Mouse (Mus musculus): ENCODE results near the gene Pradc1.
"Not testable (repeated sequence)": the region's sequence is repeated elsewhere in the genome, so short reads cannot be mapped to it uniquely, and the experiment has no call there.

Pradc1 gene

DNA sequence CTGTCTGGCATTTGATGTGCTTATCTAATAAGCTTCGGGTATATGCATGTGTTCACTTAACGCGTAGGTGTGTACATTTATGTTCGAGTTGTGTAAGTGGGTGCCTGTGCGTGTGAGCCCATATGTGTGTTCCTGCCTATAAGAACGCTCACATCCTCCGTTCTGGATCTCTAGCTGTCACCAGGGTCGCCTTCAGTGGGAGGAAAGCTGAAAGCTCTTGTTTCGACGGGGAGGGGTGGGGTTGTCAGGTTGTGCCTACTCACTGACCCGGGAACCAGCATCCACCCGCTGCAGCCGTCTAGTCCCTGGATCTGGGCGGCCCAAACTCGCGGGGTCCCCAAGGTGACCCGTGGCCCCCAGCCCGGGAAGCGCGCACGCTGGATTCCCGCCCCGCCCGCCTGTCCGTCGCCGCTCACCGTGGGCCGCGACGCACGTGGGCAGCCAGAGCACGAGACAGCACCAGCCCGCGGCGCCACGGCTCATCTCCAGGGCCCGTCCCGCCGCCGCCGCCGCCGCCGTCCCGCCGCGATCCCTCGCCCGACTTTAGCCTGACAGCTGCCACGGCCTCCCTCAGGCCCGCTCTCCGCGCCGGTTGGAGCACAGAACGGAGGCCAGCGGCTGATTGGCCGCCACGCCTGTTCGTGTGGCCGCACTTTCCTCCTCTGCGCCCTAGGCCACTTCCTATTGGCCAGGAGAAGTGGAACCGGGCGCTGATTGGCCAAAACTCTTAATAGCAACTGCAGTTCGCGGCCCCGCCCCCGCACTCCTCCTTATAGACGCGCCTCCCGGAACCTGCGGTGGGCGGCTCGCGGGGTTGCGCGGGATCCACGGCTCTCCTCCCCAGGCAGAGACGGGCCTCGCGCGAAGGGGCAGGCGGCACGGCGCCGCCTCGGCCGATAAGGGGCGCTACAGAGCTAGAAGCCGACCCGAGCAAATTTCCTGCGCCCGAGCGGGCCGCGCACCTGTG is 790 bp downstream of the Pradc1 start, which contains the start of gene Cct7:
Gene Cct7 (plus strand): TSS at position 818 of the 967 bp plus-strand sequence.
- peak in 1 of 2 experiments; percentile 97 for DNase-seq (ENCODE audit: low spot score in 2 of 2)

- not testable (repeated sequence) for DNase-seq (ENCODE audit: low spot score in 2 of 2)
These were observed 1.6 kb downstream of the Pradc1 start for GRCm38 (mm10) chr6:85450140-85450539.

DNA sequence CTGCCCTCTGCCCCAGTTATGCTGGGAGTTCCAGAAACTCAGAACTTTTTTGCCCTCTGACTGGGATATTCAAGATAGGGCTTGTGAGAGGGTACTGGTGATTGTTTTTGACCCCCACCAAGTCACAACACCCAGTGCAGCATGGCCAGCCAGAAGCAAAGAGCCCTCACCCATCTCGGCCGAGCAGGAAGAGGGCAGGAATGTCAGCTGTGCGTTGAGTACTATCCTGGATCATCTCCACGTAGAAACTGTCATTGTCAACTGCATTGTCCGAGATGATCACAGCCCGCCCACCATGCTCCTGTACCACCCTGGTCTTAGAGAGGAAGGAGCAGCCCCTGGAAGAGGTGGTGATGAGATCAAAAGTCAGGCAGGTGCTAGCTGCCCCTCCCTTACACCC is 4.4 kb downstream of the Pradc1 start:
- DNase-seq (ENCODE audit: low spot score in 2 of 2) = no peak

- no peak for DNase-seq (ENCODE audit: low spot score in 2 of 2)
These were observed 6.5 kb downstream of the Pradc1 start for GRCm38 (mm10) chr6:85445286-85445685.

DNA sequence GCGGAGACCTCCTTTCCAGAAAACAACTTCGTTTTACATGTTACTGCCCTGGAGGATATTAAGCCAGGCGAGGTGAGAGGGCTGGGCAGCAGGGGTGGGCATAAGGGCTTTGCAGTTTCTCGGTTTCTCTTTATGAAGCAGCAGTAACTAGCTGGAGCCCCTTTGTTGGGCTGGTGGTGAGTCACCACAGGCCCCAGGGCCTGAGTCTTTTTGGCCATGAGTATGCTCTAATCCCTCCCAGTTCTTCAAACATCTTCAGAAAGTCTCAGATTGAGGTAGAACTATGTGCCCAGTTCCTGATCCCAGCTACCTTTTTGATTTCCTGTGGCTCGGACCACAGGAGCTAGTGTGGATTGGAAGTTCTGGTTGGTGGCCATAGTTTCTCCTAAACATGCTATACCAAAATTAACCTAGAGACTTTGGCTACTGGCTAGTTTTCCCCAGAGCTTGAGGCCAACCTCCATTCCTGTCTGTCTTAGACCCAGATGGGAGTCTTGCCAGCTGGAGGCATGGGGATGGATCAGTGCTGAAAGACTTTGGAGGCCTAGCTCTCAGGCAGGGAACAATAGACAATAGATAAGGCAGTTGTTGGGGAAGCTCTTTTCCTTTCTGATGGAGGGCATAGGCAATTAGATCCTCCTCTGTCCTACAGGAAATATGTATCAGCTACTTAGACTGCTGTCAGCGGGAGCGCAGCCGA is 7.4 kb downstream of the Pradc1 start:
- DNase-seq (ENCODE audit: low spot score in 2 of 2) = no peak

DNA sequence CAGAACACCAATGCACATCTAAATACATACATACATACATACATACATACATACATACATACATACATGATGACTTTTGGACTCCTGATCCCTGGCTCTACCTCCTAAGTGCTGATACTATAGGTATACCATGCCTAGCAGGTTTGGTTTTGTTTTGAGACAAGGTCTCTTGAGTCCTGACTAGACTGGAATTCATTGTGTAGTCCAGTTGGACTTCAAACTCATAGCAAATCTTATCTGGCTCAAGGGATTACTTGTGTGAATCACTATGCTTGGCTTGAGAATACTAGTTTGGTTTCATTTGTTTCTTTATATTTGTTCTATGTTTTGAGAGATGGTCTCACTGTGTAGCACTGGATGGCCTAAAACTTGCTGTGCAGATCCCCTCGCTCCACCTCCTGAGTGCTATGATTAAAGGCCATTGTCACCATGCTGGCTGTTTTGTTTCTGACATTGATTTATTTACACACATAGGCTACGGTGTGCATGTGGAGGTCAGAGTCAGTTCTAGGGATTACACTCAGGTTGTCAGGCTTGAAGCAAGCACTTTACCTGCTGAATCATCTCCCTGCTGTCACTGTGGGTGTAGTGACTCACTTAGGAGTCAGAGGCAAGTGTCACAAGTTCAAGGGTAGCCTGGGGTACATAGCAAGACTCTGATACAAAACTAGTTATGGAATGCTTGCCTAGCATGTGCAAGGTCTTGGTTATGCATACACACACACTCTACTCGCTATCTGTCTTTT is 8.1 kb downstream of the Pradc1 start:
- DNase-seq (ENCODE audit: low spot score in 2 of 2) = no peak

- DNase-seq (ENCODE audit: low spot score in 2 of 2) = no peak
These were observed 10.6 kb downstream of the Pradc1 start for GRCm38 (mm10) chr6:85441142-85441541.

DNA sequence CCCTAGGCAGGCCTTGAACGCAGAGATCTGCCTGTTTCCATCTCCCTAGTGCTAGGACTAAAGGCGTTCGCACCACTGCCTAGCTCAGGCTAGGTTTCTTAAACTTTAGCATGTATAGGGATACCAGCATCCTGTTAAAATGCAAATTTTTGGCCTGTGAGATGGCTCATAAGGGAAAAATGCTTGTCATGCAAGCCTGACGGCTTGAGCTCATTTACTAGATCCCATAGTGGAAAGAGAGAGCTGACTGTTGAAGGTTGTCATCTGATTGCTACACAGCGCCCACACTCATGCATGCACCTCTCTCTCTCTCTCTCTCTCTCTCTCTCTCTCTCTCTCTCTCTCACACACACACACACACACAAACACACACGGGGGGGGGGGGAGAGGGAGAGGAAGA is 15.1 kb downstream of the Pradc1 start:
- DNase-seq (ENCODE audit: low spot score in 2 of 2) = no peak

DNA sequence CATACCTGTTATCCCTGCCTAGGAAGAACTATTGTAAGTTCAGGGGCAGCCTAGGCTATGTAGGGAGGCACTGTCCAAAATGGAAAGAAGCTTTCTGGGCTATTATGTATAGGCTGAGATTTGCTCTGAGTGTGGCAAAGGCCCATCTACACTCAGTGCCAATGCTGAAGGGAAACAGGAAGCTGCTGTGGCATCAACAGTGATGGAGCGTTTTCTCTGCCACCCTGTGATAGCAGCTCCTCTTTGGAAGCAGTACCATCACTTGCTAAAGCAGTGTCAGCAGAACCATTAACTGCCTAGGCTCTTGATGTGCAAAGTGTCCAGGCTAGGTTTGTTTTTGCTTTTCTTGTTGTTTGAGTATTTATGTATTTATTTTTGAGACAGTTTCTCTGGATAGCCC is 15.6 kb downstream of the Pradc1 start:
- no peak for DNase-seq (ENCODE audit: low spot score in 2 of 2)

DNA sequence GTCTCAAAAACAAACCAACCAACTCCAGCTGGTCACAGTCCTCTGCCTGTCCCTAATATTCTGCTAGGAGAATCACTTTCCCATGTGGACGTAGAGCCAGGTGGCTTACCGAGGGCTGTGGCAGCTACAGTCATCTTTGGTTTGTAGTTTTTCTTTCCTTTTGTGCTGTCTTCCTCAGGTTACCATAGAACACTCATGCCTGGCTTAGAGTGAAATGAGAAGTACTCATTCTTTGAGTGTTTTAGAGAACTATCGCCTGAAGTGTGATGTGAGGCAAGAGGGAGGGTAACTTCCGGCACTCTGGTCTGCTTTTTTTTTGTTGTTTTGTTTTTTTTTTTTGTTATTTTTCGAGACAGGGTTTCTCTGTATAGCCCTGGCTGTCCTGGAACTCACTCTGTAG is 17.9 kb downstream of the Pradc1 start:
- DNase-seq (ENCODE audit: low spot score in 2 of 2) = no peak

- DNase-seq (ENCODE audit: low spot score in 2 of 2) = peak; percentile 69 to 87
These were observed 19.8 kb downstream of the Pradc1 start, which contains the start of gene Smyd5 for GRCm38 (mm10) chr6:85431842-85432431. Gene Smyd5, plus strand, starts transcription at chr6:85431989.

DNA sequence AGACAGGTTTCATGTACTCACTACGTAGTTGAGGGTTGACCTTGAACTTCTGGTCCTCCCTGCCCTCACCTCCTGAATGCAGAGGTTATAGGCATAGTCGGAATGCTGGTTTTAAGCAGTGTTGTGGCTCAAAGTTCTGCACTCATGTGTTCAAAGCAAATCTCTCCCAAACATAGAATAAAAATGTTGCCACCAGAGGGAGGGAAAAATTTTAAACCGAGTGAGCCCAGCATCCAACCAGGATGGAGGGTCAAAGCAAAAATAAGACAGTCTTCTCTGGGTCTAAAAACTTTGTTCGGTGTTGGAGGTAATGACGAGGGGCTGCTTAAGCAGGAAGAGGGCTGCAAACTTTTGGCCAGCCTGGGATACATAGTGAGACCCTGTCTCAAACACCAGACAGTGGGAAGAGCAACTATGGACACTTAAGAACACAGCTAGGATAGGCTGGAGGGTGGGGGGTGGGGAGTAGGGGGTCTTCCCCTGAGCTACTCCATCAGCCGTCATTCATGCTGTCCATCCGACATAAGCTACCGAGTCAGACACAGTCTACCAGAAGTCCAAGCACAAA is 20.4 kb downstream of the Pradc1 start:
- no peak for DNase-seq (ENCODE audit: low spot score in 2 of 2)

DNA sequence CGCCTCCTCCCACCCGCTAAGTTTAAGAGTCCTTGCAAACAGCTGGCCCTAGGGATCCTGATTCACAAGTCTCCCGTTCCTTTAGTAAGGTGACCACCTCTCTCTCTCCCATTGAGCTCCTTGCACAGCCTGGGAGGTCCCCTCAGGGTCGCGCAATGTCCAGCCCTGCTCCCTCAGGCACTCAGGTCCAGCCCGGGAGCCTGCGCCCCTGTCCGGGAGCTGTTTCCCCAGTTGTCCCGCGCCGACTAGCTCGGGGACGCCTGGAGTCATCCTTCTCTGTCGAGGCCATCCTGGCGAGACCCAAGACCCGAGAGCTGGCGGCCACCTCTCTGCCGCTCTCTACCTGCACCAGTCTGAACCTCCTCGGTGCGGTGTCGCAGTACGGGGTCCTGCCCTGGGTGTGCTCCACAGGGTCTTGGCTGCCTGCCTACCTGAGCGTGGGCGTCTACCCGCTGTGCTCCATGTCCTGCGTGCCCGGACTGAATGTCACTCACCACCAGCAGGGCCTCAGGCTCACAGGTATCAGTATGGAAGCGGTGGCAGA is 27.9 kb downstream of the Pradc1 start, which contains the start of gene Noto:
Gene Noto (plus strand): TSS at position 51 of the 544 bp plus-strand sequence.
- no peak for DNase-seq (ENCODE audit: low spot score in 2 of 2)

DNA sequence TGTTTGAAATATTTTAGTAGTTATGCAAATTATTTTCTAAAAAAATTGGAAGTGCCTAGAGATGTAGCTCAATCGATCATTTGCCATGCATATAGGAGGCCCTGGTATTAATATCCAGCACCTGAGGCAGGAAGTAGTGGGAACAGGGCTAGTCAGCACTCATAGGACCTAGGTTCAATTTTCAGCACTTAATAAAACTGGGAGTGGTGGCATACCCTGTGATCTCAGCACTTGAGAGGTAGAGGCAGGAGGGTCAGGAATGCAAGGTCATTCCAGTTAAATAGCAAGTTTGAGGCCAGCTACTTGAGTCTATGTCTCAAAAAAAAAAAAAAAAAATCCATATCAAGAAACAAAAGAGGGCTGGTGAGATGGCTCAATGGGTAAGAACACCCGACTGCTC is 32.6 kb downstream of the Pradc1 start:
- DNase-seq (ENCODE audit: low spot score in 2 of 2) = no peak

DNA sequence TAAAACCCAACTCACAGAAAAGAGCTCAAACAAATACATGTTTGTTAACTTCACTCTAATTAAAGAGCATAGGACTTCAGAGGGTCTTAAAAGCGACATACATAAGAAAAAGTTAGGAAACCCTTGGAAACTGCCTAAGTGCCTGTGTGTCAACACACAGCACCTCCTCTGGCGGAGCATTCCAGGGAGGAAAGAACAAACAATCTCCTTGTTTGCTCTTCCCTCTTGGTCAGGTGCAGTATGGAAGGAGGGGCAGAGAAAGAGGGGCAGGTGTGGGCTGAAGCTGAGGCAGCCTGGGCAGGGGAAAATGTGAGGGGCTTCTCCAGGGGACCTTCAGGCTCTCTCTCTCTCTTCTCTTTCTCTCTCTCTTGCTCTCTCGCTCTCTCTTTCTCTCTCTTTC is 35.9 kb downstream of the Pradc1 start:
- DNase-seq (ENCODE audit: low spot score in 2 of 2) = no peak

DNA sequence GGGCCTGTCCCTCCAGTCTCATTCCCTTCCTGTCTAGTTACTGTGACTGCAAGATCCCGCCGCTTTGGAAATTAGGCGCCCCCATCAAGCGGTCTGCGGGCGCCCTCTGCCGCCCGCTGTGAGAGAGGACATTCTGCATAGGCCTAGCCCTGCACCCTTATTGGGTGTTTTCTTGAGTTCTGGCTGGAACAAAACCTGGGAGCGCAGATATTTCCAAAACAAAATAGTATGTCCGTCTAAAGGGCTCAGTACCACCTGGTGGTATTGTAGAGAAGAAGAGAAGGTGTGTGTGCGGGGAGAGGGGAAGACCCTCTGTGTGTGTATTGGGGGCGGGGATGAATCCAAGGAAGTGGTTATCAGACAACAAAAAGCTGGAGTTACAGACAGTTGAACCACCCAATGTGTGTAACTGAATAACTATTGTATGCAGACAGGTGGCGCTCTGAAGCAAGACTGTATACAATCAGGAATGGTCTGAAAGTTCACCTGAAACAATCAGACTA is 40.9 kb downstream of the Pradc1 start:
- DNase-seq (ENCODE audit: low spot score in 2 of 2) = peak in 1 of 2 experiments; percentile 18

DNA sequence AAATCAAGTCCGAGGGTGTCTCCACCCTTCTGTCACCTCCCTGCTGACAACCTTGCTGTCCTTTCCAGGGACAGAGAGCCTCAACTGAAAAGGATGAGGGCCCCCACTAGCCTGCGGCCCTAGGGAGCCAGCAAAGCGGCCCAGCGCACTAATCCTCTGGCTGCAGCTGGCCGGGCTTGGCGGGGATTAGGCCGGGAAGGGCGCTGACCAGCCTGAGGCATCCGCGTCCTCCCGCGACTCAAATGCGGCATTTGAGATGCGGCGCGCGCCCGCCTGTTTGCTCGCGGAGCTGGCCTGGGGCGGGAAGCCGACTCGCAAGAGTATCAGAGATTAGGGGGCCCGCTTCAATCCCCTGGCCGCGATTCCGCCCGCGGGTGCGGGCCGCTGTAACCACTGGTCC is 42.8 kb downstream of the Pradc1 start:
- no peak for DNase-seq (ENCODE audit: low spot score in 2 of 2)

- no peak for DNase-seq (ENCODE audit: low spot score in 2 of 2)
These were observed 48.7 kb downstream of the Pradc1 start for GRCm38 (mm10) chr6:85403039-85403438.

GRCm38 (mm10) chr6:85402613-85403012 is 49.2 kb downstream of the Pradc1 start:
- DNase-seq (ENCODE audit: low spot score in 2 of 2) = no peak

DNA sequence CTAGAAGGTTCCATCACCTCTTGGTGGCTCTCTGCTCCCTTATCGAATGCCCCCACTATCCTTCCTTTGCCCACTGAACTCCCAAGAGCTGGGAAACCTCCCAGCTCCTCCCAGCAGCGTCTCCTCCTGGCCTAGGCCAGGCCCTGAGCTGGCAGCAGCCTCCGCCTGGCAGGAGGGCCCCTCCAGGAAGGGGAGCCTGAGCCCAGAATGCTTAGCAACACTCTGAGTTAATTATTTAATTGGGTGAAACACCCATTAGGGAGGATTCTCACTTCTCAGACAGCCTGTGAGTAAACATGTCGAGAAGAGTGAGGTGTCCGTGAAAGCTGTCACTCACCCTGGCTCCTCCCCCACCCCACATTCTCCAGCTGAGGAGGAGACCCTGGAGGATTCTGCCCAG is 52.1 kb downstream of the Pradc1 start:
- no peak for DNase-seq (ENCODE audit: low spot score in 2 of 2)

- DNase-seq (ENCODE audit: low spot score in 2 of 2) = peak in 1 of 2 experiments; percentile 57
These were observed 54.6 kb downstream of the Pradc1 start for GRCm38 (mm10) chr6:85397165-85397564.
